Mouse (Mus musculus) myocyte (in vitro differentiated cells): ENCODE results near the gene Hipk4.

ENCODE experiments used
- POLR2A ChIP-seq: IDR thresholded peaks from one replicate; pipeline ENCODE4 v1.6.1; 2011; ENCODE audit warnings: low read depth, mild to moderate bottlenecking, control low read depth, moderate library complexity; ENCODE audit not compliant: insufficient read length
- POLR2AphosphoS2 ChIP-seq: IDR thresholded peaks from one replicate; pipeline ENCODE4 v1.6.1; 2011; ENCODE audit warnings: low read depth, control low read depth; ENCODE audit not compliant: insufficient read length

GRCm38 (mm10) chr7:27536618-27537017 is 13.6 kb downstream of the Hipk4 start:
- no peak for TF ChIP-seq POLR2A
- no peak for TF ChIP-seq POLR2AphosphoS2
